Mouse (Mus musculus) c-Kit-positive CD71-negative TER-119-negative erythroid progenitor cells, embryonic 14.5 days (primary cell): Measurements from ENCODE around the gene Slco1a1.
"Not testable (repeated sequence)": the region's sequence is repeated elsewhere in the genome, so short reads cannot be mapped to it uniquely, and the experiment has no call there.

Experiments
- DNase-seq: peaks from one replicate; pipeline ENCODE4 v3.0.0-alpha.2; 2013; ENCODE audit warnings: low read depth

Slco1a1 gene

DNA sequence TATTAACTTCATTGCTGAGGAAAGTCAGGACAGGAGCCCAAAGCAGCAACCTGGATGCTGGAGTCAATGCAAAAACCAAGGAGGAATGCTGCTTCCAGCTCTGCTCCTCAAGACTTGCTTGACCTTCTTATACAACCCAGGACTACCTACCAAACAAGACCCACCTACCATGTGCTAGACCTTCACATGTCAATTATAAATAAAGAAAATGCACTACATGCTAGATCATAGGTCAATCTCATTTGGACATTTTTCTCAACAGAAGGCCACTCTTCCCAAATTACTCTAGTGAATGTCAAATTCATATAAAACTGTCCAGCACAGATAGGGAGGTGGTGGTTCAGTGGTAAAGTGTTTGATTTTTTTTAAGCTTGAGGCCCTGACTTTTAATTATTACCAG is at the start of gene Slco1a1:
Gene Slco1a1, minus strand, starts transcription at position 101 of the 400 bp plus-strand sequence.
- DNase-seq = no peak

DNA sequence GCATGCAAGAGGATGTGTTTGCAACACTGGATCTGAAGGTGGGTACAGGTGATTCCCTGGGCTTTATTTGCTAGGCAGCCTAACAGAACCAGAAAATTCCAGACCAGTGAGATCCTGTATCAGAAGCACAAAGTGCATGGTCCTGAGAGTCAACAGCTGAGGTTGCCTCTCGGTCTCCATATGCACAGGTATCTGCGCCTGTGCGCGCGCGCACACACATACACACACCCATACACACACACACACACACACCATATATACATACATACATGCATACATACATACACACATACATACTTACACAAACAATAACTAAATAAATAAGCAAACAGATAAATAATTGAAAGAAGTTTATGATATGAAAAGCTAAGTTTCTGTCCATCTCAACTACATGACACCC is 40.0 kb upstream of the Slco1a1 start:
- DNase-seq = no peak

DNA sequence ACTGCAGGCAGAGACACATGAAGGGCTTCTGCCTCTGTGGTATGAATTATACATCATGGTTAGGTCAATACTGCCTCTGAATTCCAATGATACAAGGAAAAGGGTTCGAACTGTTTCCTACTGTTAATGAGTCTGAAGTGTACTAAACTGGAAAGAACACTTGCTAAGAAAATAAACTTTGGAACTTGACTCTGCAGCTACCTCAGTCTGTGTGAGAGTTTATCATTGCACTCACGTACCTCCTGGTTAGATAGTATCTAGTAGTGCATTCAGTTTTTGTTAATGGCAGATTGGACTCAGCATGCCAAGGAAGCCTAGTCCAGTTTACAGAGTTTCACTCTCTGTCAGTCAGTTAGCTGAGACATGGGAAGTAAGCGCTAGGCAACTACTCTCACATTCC is 37.9 kb upstream of the Slco1a1 start:
- no peak for DNase-seq

DNA sequence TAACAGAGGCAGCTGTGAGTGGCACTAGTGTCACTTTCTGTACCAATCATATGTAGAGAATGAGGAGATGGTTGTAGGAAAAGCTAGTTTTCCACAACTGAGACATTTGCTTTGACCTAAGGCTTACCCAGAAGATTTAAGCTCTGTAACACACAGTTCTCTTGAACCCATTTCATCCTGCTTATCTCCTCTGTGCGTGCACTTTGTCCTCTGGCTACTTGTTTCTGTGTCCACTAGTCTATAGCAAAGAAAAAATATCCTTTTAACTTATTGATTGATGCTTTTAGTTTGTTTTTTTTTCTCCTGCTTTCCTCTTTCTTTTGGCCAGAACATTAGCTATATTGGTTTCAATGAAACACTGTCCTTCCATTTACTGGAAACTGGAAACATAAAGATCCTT is 15.7 kb upstream of the Slco1a1 start:
- DNase-seq = no peak

DNA sequence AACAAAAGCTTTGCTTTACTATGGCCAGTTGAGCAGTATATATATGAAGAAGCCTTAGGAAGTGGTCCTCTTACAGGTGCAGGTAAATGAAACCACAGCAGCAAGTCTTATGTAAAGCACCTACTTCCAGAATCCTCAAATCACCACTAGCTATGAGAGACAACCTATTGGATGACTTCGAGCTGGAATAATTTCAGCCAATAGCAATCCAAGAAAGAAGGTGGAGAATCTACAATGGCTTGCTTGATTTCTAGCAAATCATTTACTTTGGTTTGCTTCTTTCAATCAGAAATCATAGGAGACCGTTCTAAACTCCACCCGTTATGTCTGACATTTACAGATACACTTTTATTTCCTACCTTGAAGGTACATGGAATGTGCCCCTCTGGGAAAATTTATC is 15.1 kb upstream of the Slco1a1 start:
- DNase-seq = no peak

DNA sequence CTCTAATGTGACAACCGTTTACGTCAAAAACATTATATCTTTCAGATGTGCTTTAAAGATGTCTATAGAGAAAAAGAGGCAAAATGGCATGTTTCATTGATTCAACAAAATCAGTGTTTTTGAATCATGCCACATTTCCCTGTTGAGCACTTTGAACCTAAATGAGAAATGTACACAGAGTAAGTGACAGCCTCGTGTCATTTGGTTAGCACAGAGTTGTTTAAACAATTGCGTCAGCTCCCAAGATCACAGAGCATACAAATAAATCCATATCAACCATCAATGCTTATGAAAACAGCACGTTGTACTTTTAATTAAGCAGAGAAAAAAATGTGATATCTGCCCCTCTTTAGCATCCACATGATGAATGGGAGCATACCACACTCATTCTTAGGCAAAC is 13.7 kb upstream of the Slco1a1 start:
- DNase-seq = no peak

DNA sequence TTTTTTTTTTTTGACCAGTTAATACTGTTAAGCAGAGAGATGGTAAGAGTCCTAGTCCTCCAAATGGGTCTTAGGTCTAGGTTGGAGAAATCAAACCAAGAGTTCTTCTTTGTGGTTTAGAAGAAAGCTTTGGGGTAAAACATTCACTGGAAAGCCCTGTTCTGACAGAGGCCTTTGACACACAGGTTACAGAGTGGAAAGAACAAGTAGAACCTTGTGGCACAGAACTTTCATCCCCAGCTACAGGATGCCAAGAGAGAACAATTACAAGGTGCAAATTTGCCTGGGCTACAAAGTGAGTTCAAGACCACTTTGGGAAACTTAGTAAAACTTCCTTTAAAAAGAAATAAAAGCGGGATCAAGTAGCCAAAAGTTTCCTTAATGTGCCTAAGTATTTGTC is 6.3 kb downstream of the Slco1a1 start:
- DNase-seq = no peak

DNA sequence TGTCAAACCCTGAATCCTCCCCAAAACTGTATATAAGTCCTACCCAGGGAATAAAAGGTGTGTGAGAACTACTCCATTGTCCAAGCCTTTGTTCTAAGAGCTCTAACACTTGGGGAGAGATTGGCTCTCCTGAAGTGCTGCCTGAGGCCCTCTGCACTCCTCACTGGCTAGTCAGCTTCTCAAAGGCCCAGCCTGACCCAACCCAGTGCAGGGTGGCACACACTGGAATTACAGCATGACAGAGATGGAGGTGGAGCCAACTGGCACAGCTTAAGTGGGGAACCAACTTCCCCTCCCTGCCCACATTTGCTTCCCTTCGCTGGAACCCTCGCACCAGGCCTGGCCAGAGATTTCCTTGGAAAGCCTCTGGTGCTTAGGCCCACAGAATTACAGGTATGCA is 48.6 kb downstream of the Slco1a1 start:
- no peak for DNase-seq

DNA sequence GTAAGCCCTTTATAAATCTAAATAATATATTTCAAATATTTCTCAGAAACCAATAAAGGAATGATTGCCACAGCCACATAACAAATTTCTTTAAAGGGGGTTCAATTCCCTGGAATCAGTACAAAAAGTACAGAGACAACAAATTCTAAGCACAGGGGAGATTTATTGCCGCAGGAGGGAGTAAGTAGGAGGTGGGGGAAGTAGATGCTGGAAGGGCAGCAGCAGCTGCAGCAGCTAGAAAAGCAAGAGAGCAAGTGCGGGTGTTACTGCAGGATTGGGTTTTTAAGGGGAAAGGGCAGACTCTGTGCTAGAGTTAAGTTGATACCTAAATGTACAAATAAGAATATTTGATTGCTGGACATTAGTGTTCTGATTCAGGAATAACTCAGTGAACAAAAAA is 57.0 kb downstream of the Slco1a1 start:
- DNase-seq = no peak

DNA sequence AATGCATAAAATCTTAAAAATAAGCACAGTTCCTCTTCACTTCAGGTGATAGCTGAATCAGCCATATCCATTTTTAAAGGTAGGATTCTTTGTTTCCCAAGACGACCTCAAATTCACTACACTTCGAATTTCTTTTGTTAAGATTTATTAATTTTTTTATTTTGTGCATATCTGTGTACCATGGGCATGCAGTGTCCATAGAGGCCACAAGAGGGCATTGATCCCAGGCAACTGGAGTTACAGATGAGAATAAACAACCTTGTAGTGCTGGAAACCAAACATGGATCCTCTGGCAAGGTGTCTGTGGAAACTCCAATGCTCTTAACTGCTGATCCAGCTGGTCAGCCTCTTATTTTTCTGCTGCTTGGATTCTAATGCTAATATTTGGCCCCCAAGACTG is 58.5 kb downstream of the Slco1a1 start:
- no peak for DNase-seq

DNA sequence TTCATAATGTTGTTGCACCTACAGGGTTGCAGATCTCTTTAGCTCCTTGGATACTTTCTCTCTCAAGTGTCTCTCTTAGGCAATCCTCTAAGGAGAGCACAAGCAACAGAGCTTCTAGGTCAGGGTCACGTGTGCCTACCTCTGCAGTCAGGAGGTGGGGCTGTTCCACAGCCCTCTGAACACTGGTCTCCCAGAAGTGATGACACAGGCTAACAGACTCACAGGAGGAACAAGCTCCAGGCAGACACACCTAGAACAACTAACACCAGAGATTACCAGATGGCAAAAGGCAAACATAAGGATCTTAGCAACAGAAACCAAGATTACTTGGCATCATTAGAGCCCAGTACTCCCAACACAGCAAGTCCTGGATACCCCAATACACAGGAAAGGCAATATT is 64.2 kb downstream of the Slco1a1 start:
- DNase-seq = no peak

DNA sequence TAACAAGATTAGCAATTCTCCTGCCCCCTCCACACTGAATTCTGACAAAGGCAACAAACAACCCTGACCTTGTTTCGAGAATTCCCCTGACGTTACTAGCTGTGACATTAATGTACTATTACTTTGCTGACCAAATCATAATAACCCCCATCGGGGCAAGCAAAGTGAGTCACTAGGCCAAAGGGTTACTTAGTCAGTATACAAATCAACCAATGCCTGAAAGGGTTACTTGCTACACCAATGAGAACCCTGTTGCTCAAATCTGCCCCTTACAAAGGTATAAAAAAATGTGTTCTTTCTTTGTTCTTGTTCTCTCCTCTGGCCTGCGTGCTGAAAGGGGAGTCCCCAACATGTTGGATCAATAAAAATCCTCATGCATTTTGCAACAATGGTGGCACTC is 71.0 kb downstream of the Slco1a1 start:
- DNase-seq = not testable (repeated sequence)

DNA sequence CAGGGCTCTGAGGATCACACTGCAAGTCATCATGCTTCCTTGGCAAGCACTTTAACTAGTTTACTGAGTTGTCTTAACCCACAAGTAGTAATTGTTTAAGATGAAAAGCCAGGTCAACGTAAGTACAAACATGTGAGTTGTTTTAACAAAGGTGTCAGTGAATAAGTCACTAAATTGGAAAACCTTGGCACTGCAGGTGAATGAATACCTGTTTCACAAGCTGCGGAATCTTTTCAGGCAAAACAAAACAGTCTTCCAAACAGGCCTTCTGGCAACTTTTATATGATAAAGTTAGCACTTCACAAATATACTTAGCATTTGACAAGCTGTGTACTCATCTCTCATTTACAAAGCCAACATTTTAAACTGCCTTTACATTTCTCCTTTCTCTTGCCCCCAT is 75.1 kb downstream of the Slco1a1 start:
- no peak for DNase-seq

DNA sequence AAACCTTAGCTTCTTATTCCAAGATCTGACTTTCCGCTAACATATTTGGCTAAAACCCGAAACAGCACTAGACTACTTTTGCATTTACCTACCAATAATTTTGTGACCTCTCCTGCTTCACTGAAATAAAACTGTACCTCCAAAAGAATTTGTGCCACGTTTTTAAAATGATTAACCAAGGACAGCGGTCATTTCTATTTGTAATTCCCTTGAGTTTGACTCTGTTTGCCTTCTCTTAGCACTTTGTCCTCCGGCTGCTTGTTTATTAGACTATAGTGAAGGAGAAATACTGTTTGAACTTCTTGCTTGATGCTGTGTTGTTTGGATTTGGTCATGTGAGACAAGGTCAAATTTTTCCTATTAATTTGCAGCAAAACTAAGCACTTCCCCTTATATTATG is 78.0 kb downstream of the Slco1a1 start:
- DNase-seq = no peak

DNA sequence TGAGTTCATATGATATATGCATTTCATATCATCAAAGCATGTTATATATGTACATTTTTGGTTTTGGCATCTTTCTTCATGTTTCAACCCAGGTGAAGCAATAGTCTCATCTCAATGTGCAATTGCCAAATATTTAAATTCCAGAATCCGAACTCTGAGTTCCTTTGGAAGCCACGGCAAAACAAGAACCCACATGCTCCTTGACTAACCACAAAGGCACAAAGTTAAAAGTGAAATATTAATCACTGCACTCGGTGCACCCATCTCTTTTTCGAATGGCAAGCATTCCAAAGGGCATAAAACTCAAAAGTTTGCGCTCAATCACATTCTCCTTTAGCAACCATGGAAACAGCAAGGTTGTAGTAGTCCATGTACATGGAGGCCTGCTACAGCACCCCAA is 80.7 kb downstream of the Slco1a1 start:
- DNase-seq = no peak

DNA sequence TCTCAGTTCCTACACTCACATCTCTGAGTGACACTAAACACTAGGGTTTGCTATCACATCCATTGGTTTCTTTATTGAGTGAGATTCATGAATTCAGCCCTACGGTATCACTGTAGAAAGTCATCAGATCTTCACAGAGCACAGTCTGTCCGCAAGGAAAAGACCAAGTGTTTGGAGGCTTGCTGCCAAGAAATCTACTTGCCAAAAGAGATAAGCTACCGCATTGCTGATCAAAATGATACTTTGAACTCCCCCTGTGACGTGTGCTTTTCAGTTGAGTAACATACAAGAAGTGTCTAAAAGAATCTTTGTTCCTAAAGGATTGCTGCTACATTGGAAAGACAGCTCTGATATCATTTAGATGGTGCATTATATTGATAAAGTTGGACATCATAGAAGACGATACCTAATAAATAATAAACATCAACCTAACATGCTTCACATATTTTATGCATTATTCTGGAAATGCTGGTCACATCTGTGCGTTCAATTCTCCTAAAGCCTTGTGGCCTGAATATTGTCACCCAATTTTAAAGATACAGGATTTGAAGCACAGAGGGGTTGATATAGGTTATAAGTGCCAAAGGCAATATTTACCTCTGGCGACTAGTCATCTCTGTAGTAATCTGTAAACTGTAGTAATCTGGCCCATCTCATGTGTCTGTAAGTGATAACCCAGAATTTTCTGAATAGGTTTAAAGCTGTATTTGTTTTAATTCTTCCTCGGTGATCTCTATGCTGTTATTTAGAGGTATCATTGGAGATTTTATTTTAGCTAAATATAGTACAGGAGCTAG is 88.8 kb downstream of the Slco1a1 start:
- DNase-seq = no peak
